Mouse (Mus musculus): ENCODE measurements at regions not wholly inside any gene's neighbourhood (a gene's known extent, or its start where the extent isn't known, plus 50 kb on each side); places are given as distances from the start of the nearest gene placed in this dataset.

GRCm38 (mm10) chr17:84893273-84894033 is 63.1 kb upstream of the Ppm1b start:
- no peak for DNase-seq (ENCODE audit: low spot score)
- 88% methylated on average over 16 of the region's 16 CpGs for WGBS
- H3K9me3 ChIP-seq (replicated peaks), result no peaks in the 10 kb centered on the region
- H3K4me1 ChIP-seq, result no peaks in the 10 kb centered on the region
- no peak overlapping the region for H3K4me3 ChIP-seq
- no peaks in the 10 kb centered on the region for H3K36me3 ChIP-seq
- no peaks in the 10 kb centered on the region for H3K27me3 ChIP-seq (ENCODE audit: low read depth, poor library complexity, severe bottlenecking)
- H3K27ac ChIP-seq (replicated peaks), result no peak overlapping the region

GRCm38 (mm10) chr17:84895526-84895925 is 61.0 kb upstream of the Ppm1b start:
- H3K4me3 ChIP-seq, result no peak overlapping the region
- no peaks in the 10 kb centered on the region for H3K9me3 ChIP-seq (replicated peaks)
- DNase-seq (ENCODE audit: low spot score), result no peak
- H3K27me3 ChIP-seq (ENCODE audit: low read depth, poor library complexity, severe bottlenecking), result no peaks in the 10 kb centered on the region
- no peaks in the 10 kb centered on the region for H3K4me1 ChIP-seq
- no peaks in the 10 kb centered on the region for H3K36me3 ChIP-seq
- H3K27ac ChIP-seq (replicated peaks), result no peak overlapping the region
- 87% methylated on average over 3 of the region's 3 CpGs for WGBS

- no peak for DNase-seq (ENCODE audit: low spot score)
- H3K36me3 ChIP-seq, result no peaks in the 10 kb centered on the region
- WGBS, result 87% methylated on average over 5 of the region's 5 CpGs
- H3K4me3 ChIP-seq, result no peak overlapping the region
- no peak overlapping the region for H3K27ac ChIP-seq (replicated peaks)
- no peaks in the 10 kb centered on the region for H3K27me3 ChIP-seq (ENCODE audit: low read depth, poor library complexity, severe bottlenecking)
- no peaks in the 10 kb centered on the region for H3K4me1 ChIP-seq
- no peaks in the 10 kb centered on the region for H3K9me3 ChIP-seq (replicated peaks)
Measured at GRCm38 (mm10) chr17:84896572-84896971, 60.0 kb upstream of the Ppm1b start.

GRCm38 (mm10) chr17:84898407-84898806 is 58.1 kb upstream of the Ppm1b start:
- no peak overlapping the region for H3K27ac ChIP-seq (replicated peaks)
- H3K27me3 ChIP-seq (ENCODE audit: low read depth, poor library complexity, severe bottlenecking), result no peaks in the 10 kb centered on the region
- no peak for DNase-seq (ENCODE audit: low spot score)

GRCm38 (mm10) chr17:84903625-84904337 is 52.8 kb upstream of the Ppm1b start:
- no peaks in the 10 kb centered on the region for H3K9me3 ChIP-seq (replicated peaks)
- H3K27me3 ChIP-seq (ENCODE audit: low read depth, poor library complexity, severe bottlenecking), result no peaks in the 10 kb centered on the region
- H3K4me3 ChIP-seq, result no peak overlapping the region
- H3K36me3 ChIP-seq, result no peaks in the 10 kb centered on the region
- no peak for DNase-seq (ENCODE audit: low spot score)
- H3K4me1 ChIP-seq, result no peaks in the 10 kb centered on the region
- H3K27ac ChIP-seq (replicated peaks), result no peak overlapping the region
- WGBS, result 90% methylated on average over 9 of the region's 9 CpGs

More at GRCm38 (mm10) chr17:84898407-84898806, 58.1 kb upstream of the Ppm1b start:
- Histone ChIP-seq H3K36me3 (no peaks in the 10 kb centered on the region), H3K4me1 (no peaks in the 10 kb centered on the region), H3K9me3 (replicated peaks) (no peaks in the 10 kb centered on the region), H3K4me3 (no peak overlapping the region)
- 92% methylated on average over 4 of the region's 4 CpGs for WGBS
